Mouse (Mus musculus): Measurements from ENCODE around the gene F830045P16Rik.

Gene F830045P16Rik

GRCm38 (mm10) chr2:129489496-129490285 lies 46.7 kb downstream of the F830045P16Rik start:
- DNase-seq (ENCODE audit: low read depth), result peak; percentile 89

- DNase-seq (ENCODE audit: low read depth), result peak; percentile 83
Measured at GRCm38 (mm10) chr2:129483150-129483549, 53.3 kb downstream of the F830045P16Rik start.

- peak; percentile 48 for DNase-seq (ENCODE audit: low read depth)
Measured at GRCm38 (mm10) chr2:129471905-129472304, 64.5 kb downstream of the F830045P16Rik start.

- DNase-seq (ENCODE audit: low read depth), result no peak
Measured at GRCm38 (mm10) chr2:129470839-129471238, 65.6 kb downstream of the F830045P16Rik start.

- DNase-seq (ENCODE audit: low read depth), result peak; percentile 74
Measured at GRCm38 (mm10) chr2:129438772-129439171, 97.6 kb downstream of the F830045P16Rik start.

GRCm38 (mm10) chr2:129435154-129435553 lies 101.2 kb downstream of the F830045P16Rik start:
- peak; percentile 61 for DNase-seq (ENCODE audit: low read depth)

- no peak for DNase-seq (ENCODE audit: low read depth)
Measured at GRCm38 (mm10) chr2:129423741-129424140, 112.7 kb downstream of the F830045P16Rik start.

- DNase-seq (ENCODE audit: low read depth), result no peak
Measured at GRCm38 (mm10) chr2:129420897-129421561, 115.4 kb downstream of the F830045P16Rik start.

- no peak for DNase-seq (ENCODE audit: low read depth)
Measured at GRCm38 (mm10) chr2:129419361-129419880, 117.0 kb downstream of the F830045P16Rik start.

- no peak for DNase-seq (ENCODE audit: low read depth)
Measured at GRCm38 (mm10) chr2:129414593-129414992, 121.8 kb downstream of the F830045P16Rik start.

- peak; percentile 37 for DNase-seq (ENCODE audit: low read depth)
Measured at GRCm38 (mm10) chr2:129413488-129413887, 122.9 kb downstream of the F830045P16Rik start.

GRCm38 (mm10) chr2:129411651-129412050 lies 124.8 kb downstream of the F830045P16Rik start:
- DNase-seq (ENCODE audit: low read depth), result no peak

GRCm38 (mm10) chr2:129410344-129410743 lies 126.1 kb downstream of the F830045P16Rik start:
- DNase-seq (ENCODE audit: low read depth), result peak; percentile 48

- DNase-seq (ENCODE audit: low read depth), result peak; percentile 60
Measured at GRCm38 (mm10) chr2:129408476-129408875, 127.9 kb downstream of the F830045P16Rik start.

Data from 416B (cell line).